Mouse (Mus musculus) heart, embryonic 13.5 days (tissue): ENCODE measurements around the gene Wdhd1. TPM values are rescaled to one million over a fixed set of nuclear protein-coding genes. Genes with fewer than 3 reads are reported as not detected.
"Not testable (repeated sequence)": the region's sequence is repeated elsewhere in the genome, so short reads cannot be mapped to it uniquely, and the experiment has no call there.

ENCODE experiments used
- ATAC-seq: fragments of 200-750 bp; cut with Nextera tagmentation; 2 replicates; pipeline ENCODE4 v1.8.0; 2017; ENCODE audit warnings: moderate TSS enrichment; ENCODE audit not compliant: insufficient number of reproducible peaks, low FRiP score, low TSS enrichment; ENCODE audit errors: extremely low read depth
- H3K27ac ChIP-seq: fragments of 300-500 bp; sonication (generic); replicated peaks from 2 replicates; pipeline ENCODE4 v1.5.1; 2015; ENCODE audit warnings: moderate library complexity, mild to moderate bottlenecking, inconsistent platforms
- H3K27me3 ChIP-seq: fragments of 300-500 bp; sonication (generic); replicated peaks from 2 replicates; pipeline ENCODE4 v1.6.1; 2015; ENCODE audit warnings: mild to moderate bottlenecking, inconsistent platforms
- H3K36me3 ChIP-seq: fragments of 300-500 bp; sonication (generic); 2 replicates; pipeline ENCODE4 v1.6.1; 2015; ENCODE audit warnings: mild to moderate bottlenecking, inconsistent platforms
- H3K4me1 ChIP-seq: fragments of 300-500 bp; sonication (generic); 2 replicates; pipeline ENCODE4 v1.6.1; 2015; ENCODE audit warnings: inconsistent platforms
- H3K4me2 ChIP-seq: fragments of 300-500 bp; sonication (generic); 2 replicates; pipeline ENCODE4 v1.6.1; 2015; ENCODE audit warnings: inconsistent platforms, mild to moderate bottlenecking, moderate library complexity
- H3K4me3 ChIP-seq: fragments of 300-500 bp; sonication (generic); 2 replicates; pipeline ENCODE4 v1.5.1; 2015; ENCODE audit warnings: moderate library complexity, mild to moderate bottlenecking, inconsistent platforms
- H3K9ac ChIP-seq: fragments of 300-500 bp; sonication (generic); 2 replicates; pipeline ENCODE4 v1.6.1; 2015; ENCODE audit warnings: inconsistent platforms, mild to moderate bottlenecking, moderate library complexity
- H3K9me3 ChIP-seq: fragments of 300-500 bp; sonication (generic); 2 replicates; pipeline ENCODE4 v1.6.1; 2016; ENCODE audit warnings: inconsistent platforms
- WGBS: fragments of 180-500 bp; shearing (Covaris S2); methylation state at CpG from one replicate; pipeline ENCODE4 v1.1.7; 2015; ENCODE audit warnings: mixed read lengths; 5-methylcytosine and 5-hydroxymethylcytosine counted together
- polyA plus RNA-seq: library from polyadenylated mRNA; unstranded; fragments of >200 nt; fragmentation: Nextera tagmentation; extraction: Ambion mirVana; gene quantifications from 2 replicates; pipeline ENCODE4 v1.2.1, GENCODE M21; 2015

Wdhd1 gene
- 16.4 and 17.3 TPM in 2 replicates for polyA plus RNA-seq

DNA sequence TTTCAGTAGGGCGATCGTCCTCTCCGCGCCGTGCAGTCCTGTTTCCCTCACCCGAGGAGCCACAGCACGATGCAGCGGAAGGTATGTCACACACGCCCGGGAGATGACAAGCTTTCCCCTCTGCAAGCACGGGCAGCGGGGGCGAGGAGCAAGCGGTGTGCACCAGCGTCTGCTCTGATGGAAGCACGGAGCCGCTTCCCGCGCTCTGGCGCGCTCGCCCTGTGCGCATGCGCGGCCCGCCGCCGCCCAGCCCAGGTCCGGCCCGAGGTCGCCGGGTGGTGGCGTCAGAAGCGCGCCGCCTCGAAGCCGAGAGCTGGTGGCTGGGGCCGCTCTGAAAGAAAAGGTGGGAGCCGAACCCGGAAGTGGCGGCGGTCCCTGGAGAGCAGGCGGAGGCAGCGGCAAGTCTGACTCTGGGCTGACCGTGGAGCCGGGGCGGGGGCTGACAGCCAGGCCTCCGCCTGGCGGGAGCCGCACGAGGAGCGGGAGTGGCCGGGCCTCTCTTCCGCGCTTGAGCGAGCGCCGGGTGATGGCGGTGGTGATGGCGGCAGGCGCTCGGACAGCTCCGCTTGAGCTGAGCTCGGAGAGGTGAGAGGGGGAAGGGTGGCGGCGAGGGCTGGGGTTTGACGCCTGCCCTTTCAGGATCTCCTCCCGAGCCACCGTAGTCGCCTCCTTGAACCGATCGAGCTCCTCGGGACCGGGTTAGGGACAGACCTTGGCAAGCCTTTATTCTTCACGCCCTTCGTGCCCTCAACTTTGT, at the start of gene Wdhd1, which contains the start of gene Socs4:
Gene Wdhd1 (minus strand): TSS at position 221 of the 757 bp plus-strand sequence.
Gene Socs4 (plus strand): TSS at position 295 of the 757 bp plus-strand sequence.
- Histone ChIP-seq H3K27ac (peak within 1 kb of the TSS; percentile 99), H3K9ac (peak within 1 kb of the TSS; percentile 95), H3K4me2 (peak within 1 kb of the TSS; percentile 70), H3K9me3 (no peaks in the 10 kb centered on the region), H3K36me3 (peaks cover 28% of the 10 kb centered on the region), H3K27me3 (no peaks in the 10 kb centered on the region), H3K4me3 (peak within 1 kb of the TSS; percentile 95), H3K4me1 (peaks cover 21% of the 10 kb centered on the region)
- ATAC-seq = peak; percentile 97
- under 1% methylated on average over 65 of the region's 77 CpGs for WGBS

DNA sequence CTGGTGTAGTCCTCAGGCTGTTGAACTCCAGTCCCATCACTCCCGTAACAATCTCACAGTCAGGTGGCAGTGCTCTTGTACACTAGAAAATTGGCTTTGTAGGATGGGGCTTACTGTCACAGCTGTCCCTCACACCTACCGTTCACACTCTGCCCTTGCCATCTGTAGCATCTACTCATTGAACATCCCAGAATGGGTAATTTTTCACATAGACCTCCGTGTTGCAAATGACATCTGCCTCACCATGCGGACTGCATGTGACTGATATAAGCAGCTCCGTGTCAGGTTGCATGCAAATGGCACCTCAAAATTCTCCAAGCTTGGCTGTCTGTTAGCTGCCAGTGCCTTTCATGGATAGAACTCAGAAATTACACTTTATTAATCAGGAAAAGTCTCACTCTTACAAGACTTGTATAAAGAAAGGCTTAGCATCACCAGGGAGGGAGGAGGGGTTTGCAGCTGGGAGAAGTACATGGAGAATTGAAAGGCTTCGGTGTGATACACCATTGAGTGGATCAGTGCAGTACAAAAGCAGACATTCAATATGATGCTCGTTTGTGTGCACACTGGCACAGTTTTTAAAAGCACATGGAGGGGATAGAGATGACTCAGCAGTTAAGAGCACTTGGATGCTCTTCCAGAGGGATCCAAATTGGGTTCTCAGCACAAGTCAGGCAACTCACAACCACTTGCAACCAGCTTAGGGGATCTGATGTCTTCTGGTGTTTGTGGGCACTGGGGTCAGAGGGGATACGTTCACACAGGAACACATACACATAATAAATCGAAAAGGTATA, 49.5 kb upstream of the Wdhd1 start:
- no peaks in the 10 kb centered on the region for H3K4me1 ChIP-seq
- H3K9me3 ChIP-seq = no peaks in the 10 kb centered on the region
- H3K27ac ChIP-seq = no peak overlapping the region
- H3K4me3 ChIP-seq = no peak overlapping the region
- no peak overlapping the region for H3K9ac ChIP-seq
- 86% methylated on average over 9 of the region's 9 CpGs for WGBS
- peaks cover 28% of the 10 kb centered on the region for H3K36me3 ChIP-seq
- no peak for ATAC-seq
- no peaks in the 10 kb centered on the region for H3K27me3 ChIP-seq
- no peak overlapping the region for H3K4me2 ChIP-seq

DNA sequence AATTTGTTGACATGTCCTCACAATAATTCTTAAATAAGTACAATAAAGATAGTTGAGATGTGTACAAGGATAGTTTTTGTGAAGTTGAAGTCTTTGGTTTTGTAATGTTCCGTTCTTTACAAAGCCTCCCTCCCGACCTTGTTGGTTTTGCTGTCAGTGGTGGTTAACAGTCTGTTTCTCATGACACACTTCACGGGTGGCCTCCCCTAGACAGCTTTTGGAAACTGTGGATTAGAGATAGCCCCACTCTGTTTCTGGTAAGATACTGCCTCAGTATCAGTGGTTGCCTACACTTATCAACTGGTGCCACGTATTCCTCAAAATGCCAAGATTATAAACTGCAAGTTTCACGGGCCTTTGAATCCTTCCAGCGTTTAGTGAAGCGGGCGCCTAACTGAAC, 44.9 kb upstream of the Wdhd1 start:
- H3K9ac ChIP-seq, H3K9me3 ChIP-seq, ATAC-seq, H3K27ac ChIP-seq, H3K27me3 ChIP-seq, H3K4me2 ChIP-seq, H3K4me3 ChIP-seq, H3K4me1 ChIP-seq: not testable (repeated sequence)
- WGBS = 87% methylated on average over 7 of the region's 8 CpGs
- peaks cover 61% of the 10 kb centered on the region for H3K36me3 ChIP-seq

DNA sequence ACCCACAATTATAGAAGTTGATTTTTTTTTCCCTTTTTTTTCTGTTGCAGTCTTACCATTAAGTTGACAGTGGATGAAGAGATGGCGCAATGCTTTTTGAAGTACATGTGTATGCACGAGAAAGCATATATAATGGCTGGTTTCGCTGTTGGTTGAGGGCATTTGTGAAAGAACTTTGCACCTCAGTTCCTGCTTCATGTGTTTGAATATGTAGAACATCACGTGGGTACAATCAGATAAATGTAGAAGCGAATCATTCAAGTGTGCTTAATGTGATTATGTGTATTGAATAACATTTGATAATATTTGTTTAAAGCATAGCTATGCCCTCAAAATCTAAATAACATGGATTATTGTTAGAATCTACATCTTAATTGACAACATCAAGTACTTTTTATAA, 42.7 kb upstream of the Wdhd1 start:
- no peak for ATAC-seq
- no peak overlapping the region for H3K9ac ChIP-seq
- no peak overlapping the region for H3K27ac ChIP-seq
- H3K36me3 ChIP-seq = peaks cover 72% of the 10 kb centered on the region
- no peaks in the 10 kb centered on the region for H3K9me3 ChIP-seq
- no peaks in the 10 kb centered on the region for H3K4me1 ChIP-seq
- 94% methylated on average over 5 of the region's 5 CpGs for WGBS
- no peak overlapping the region for H3K4me2 ChIP-seq
- H3K4me3 ChIP-seq = no peak overlapping the region
- no peaks in the 10 kb centered on the region for H3K27me3 ChIP-seq

DNA sequence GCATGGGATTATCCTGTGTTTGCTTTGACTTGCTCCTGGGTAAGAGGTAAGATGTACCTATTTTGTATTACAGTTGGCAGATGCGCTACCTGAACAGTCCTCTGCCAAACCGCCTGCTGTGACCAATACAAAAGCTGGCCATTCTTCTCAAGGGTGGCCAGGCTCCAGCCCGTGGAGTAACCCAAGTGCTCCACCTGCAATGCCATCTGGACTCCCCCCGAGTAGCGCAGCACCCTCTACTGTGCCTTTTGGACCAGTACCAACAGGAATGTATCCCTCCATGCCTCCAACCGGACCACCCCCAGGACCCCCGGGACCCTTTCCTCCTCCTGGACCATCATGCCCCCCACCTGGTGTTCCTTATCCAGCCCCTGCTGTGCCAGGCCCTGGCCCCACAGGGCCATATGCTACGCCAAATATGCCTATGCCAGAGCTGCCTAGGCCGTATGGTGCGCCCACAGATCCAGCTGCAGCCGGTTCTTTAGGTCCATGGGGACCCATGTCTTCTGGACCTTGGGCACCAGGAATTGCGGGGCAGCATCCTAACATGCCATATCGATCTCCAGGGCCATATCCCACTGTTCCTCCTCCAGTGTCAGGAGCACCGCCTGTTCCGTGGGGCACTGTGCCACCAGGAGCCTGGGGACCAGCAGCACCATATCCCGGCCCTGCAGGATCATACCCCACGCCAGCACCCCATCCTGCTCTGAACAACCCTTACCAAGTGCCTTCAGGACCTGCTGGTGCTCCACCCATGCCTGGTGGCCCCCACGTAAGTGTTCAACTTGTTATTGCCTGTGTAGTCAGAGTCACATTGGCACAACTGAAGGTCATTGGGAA, 33.9 kb upstream of the Wdhd1 start:
- no peaks in the 10 kb centered on the region for H3K9me3 ChIP-seq
- H3K4me3 ChIP-seq = no peak overlapping the region
- no peak overlapping the region for H3K4me2 ChIP-seq
- no peak overlapping the region for H3K9ac ChIP-seq
- no peak for ATAC-seq
- no peak overlapping the region for H3K27ac ChIP-seq
- WGBS = 94% methylated on average over 18 of the region's 18 CpGs
- H3K36me3 ChIP-seq = peaks cover 72% of the 10 kb centered on the region
- H3K27me3 ChIP-seq = no peaks in the 10 kb centered on the region
- no peaks in the 10 kb centered on the region for H3K4me1 ChIP-seq

DNA sequence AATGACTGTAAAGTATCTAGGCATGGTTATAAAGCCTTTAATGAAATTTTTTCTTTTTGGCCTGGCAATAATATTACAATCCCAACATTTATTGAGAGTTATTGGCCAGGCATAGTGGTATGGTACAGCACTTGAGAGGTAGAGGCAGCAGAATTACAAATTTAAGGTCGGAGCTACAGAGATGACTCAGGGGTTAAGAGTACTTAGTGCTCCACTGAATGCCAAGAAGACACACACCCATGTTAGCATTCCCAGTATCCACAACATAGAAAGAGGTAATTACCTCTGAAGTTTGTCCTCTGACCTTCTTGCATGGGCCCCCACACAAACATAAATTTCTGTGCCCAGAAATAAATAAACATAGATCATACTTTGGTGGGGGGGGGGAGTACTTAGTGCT, 32.4 kb upstream of the Wdhd1 start:
- H3K4me1 ChIP-seq = peaks cover 8% of the 10 kb centered on the region; the same call in 1 of the 2 replicates
- no peak overlapping the region for H3K9ac ChIP-seq
- H3K4me3 ChIP-seq = no peak overlapping the region
- H3K9me3 ChIP-seq = no peaks in the 10 kb centered on the region
- 85% methylated on average over 1 of the region's 1 CpGs for WGBS
- H3K4me2 ChIP-seq = no peak overlapping the region
- ATAC-seq = no peak
- no peaks in the 10 kb centered on the region for H3K27me3 ChIP-seq
- H3K27ac ChIP-seq = no peak overlapping the region
- H3K36me3 ChIP-seq = peaks cover 64% of the 10 kb centered on the region

DNA sequence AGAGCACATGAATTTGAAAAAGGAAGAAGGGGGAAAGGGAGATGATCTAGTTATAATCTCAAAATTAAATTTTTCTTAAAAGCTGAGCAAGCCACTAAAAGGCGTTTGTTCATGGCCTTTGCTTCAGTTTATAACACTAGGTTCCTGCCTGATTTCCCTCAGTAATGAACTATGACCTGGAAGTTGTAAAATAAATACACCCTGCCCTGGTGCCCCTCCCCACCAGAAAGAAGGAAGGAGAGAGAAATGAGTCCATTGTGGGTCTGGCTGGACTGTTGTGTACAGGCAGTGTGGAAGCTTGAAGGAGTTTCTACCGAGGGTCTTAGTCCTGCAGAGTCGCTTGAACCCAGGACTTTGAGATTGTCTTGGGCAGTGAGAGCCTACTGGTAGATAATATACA, 31.0 kb upstream of the Wdhd1 start:
- no peak overlapping the region for H3K9ac ChIP-seq
- no peak for ATAC-seq
- H3K27me3 ChIP-seq = no peaks in the 10 kb centered on the region
- H3K4me3 ChIP-seq = no peak overlapping the region
- no peak overlapping the region for H3K27ac ChIP-seq
- no peak overlapping the region for H3K4me2 ChIP-seq
- no peaks in the 10 kb centered on the region for H3K9me3 ChIP-seq
- H3K4me1 ChIP-seq = peaks cover 16% of the 10 kb centered on the region
- WGBS = 86% methylated on average over 3 of the region's 3 CpGs
- peaks cover 61% of the 10 kb centered on the region for H3K36me3 ChIP-seq

DNA sequence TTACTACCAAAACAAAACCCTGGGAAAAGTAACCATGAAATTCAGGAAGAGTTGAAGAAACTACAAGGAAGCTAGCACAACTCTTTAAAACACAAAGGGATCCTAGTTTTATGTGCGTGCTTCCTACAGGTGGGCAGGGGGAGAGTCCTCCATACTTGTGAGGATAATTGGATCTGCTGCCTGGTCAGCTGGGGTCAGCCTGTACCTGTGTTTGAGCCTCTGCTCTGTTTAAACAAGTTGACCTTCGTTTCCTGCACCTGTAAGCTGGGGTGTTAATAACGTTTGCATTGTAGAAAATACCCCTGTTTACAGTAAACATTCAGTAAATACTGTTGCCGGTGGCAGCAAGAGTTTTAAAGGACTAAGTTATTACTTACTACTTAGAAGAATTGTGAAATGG, 29.3 kb upstream of the Wdhd1 start:
- Histone ChIP-seq H3K9ac (no peak overlapping the region), H3K27me3 (no peaks in the 10 kb centered on the region), H3K9me3 (no peaks in the 10 kb centered on the region), H3K36me3 (peaks cover 56% of the 10 kb centered on the region), H3K4me1 (peaks cover 21% of the 10 kb centered on the region), H3K27ac (no peak overlapping the region), H3K4me3 (no peak overlapping the region), H3K4me2 (no peak overlapping the region)
- ATAC-seq = no peak
- WGBS = 81% methylated on average over 4 of the region's 4 CpGs

DNA sequence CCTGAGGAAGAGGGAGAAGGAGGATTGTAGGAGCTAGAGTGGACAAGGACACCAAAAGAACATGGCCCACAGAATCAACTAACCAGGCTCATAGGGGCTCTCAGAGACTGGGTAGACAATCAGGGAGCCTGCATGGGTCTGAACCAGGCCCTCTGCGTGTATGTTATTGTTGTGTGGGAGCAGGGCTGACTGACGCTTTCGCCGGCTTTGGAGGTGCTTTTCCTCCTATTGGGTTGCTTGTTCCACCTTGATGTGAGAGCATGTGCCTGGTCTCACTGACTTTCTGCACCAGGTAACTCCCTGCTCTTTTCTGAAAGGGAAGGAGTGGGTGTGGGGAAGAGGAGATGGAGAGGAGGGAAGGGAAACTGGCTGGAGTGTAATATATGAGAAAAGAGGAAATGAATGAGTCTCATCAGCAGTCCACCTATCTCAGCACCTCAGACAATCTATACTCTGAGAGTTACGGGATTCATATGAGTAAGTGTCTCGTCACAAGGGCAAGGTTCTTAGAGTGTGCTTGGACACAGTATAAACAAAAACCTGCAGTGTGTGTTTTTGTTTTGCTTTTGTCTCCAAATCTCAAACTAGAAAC, 28.3 kb upstream of the Wdhd1 start:
- no peaks in the 10 kb centered on the region for H3K9me3 ChIP-seq
- H3K27me3 ChIP-seq = no peaks in the 10 kb centered on the region
- H3K27ac ChIP-seq = no peak overlapping the region
- no peak for ATAC-seq
- H3K4me3 ChIP-seq = no peak overlapping the region
- 84% methylated on average over 6 of the region's 6 CpGs for WGBS
- H3K36me3 ChIP-seq = peaks cover 50% of the 10 kb centered on the region
- H3K4me1 ChIP-seq = peaks cover 31% of the 10 kb centered on the region
- H3K9ac ChIP-seq = no peak overlapping the region
- no peak overlapping the region for H3K4me2 ChIP-seq

DNA sequence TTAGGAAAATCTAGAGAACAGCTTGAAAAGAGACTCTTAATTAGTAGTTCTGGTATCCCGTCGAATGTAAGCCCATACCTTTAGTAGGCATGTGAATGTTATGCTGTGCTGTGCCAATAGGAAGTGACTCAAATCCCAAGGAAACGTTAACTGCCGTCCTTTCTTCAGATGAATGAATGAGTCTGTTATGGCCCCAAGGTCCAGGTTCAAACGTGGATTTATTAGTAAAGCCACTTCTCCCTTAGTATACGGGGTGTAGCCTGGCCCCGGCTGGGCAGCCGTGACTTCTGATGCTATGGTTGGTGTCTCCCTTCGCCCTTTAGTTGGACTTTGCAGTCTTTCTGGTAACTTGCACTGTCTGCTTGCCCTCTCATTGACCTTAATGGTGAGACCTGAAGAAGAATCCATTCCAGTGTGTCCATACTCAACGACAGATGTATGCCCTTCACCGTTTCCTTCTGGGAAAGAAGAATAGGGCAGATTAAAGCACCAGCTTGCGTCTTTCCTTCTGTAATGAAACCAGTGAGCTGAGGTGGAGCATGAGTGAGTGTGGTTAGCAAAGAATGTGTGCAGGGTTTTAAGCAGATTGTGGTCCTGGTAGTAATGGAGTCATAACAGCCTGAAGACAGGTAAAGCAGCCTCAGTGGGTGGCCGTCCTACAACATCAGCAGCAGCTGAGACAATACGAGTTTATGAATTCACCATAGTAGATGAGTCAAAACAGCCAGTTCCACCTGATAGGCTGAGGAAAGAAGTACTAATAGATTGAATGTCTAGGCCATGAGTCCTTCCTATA, 26.4 kb upstream of the Wdhd1 start:
- Histone ChIP-seq H3K4me2 (no peak overlapping the region), H3K9me3 (no peaks in the 10 kb centered on the region), H3K36me3 (peaks cover 36% of the 10 kb centered on the region), H3K27me3 (no peaks in the 10 kb centered on the region), H3K4me3 (no peak overlapping the region), H3K27ac (no peak overlapping the region), H3K4me1 (peaks cover 40% of the 10 kb centered on the region), H3K9ac (no peak overlapping the region)
- no peak for ATAC-seq
- 79% methylated on average over 14 of the region's 14 CpGs for WGBS
